Mouse (Mus musculus): ENCODE data around the gene Lix1l. TPM values are rescaled to one million over a fixed set of nuclear protein-coding genes. Genes with fewer than 3 reads are reported as not detected.

Lix1l gene
- total RNA-seq, 2 experiments from 2014 or later: 18.6 to 21.5 TPM

DNA sequence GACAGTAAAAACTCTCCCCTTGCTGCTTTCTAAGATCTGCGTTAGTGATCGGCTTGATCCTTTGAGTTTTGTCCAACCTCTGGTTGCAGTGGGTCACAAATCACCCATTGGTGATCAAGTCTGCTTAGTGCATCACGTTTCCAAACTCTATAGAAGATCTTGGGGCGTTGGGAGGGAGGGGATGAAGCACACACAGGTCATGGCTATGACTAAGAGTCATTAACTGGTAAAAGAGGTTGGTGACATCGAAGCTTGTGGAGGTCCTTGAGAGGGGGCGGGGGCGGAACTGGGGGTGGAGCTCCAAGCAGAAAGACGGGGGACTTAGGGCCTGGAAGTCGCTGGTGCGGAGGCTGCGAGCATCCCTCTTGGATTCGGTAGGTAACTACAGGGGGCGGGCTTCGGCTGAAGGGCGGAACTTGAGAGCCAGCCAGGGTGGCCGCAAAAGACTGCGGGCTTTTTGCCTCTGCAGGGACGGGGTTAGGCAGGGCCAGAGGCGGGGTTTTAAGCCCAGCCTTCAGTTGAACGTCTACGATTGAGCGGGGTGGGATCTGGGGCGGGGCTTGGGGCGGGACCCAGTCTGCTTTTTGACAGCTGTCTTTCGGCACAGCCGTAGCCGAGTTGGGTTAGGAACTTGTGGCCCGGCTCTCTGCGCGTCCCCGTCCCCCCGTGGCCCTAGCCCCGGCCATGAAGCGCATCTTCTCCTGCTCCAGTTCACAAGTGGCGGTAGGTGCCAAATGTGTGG, 68.9 kb downstream of the Lix1l start, which contains the start of gene Ankrd35:
TSS of gene Ankrd35 (plus strand) at position 405 of the 742 bp plus-strand sequence.
- intact Hi-C loops (cut with DNase I): loop anchor here (2.0 kb wide), 1 partner anchor 27 kb away; the partner anchor contains the start of gene Pias3
- peak within 1 kb of the TSS; percentile 63 for H3K4me3 ChIP-seq
- peak; percentile 65 to 70 for DNase-seq (ENCODE audit: extremely low spot score in 1 of 2, low spot score in 2 of 2)

DNA sequence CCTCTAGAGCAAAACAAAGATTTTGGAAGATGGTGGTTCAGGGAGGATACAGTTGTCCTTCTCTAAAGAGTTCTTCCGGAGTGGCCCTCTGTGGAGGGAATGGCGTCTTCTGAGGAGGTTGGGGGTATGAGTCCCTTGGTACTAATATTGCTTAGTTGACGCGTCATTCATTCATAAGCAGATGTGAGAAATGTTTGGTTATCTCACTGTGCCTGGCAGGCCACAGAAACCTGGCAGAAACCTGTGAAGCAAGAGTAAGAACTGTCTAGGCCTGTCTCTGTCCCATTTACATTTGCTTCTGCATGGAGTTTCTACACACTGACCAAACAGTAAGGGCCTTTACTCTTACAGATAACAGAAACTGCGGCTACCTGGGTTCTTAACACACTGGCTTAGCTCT, 70.6 kb downstream of the Lix1l start:
- Histone ChIP-seq H3K27ac (no peak overlapping the region), H3K4me3 (no peak overlapping the region)
- TF ChIP-seq CTCF (IDR thresholded peaks at IDR 0.05): no peak
- no peak for DNase-seq (ENCODE audit: extremely low spot score in 1 of 2, low spot score in 2 of 2)
- intact Hi-C loops (cut with DNase I): loop anchor here (2.0 kb wide), 1 partner anchor 25 kb away; the partner anchor contains the start of gene Pias3

More for the DNA sequence above, 68.9 kb downstream of the Lix1l start, which contains the start of gene Ankrd35:
- peak within 1 kb of the TSS; percentile 66; the same call in 1 of the 2 replicates for H3K27ac ChIP-seq
- peak; percentile 30 for TF ChIP-seq CTCF (IDR thresholded peaks at IDR 0.05)

DNA sequence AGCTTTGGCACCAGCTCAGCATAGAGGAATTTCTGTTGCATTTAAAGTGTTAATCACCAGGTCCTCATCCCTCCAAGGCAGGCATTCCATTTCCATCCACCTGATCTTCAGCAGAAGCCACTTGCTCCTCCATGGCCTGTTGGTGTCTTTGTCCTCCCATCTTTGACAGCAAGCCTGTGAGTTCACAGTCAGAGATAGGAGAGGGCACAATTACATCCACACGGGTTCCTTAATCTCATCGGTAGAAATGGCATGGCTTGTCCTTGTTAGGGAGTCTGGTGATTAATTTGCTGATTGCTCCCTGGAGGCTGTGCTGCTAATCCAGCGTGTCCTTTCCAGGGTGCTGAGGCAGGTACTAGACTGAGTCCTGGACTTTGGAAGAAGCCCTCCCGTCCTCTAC, 72.6 kb downstream of the Lix1l start:
- H3K27ac ChIP-seq: no peak overlapping the region

DNA sequence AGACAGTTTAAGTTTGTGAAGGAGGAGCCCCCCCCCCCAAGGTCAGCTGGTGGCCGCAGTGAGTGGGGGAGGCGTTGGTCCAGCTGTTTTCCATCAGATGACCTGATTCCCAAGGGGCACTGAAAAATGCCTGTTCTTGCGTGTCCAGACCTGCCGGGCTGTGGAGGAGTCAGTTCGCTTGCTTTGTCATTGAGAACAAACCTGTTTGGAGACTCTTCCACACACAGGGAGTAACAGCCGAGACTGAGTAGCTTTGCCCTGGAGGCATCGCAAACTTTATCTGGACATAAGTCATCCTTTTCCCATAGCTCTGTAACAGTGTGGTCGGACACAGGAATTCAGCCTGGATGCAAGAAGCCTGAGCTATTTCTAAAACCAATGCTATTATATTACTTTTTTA, 73.5 kb downstream of the Lix1l start:
- Histone ChIP-seq H3K27ac (no peak overlapping the region), H3K4me3 (no peak overlapping the region)
- DNase-seq (ENCODE audit: extremely low spot score in 1 of 2, low spot score in 2 of 2): no peak
- no peak for TF ChIP-seq CTCF (IDR thresholded peaks at IDR 0.05)
- intact Hi-C loops (cut with DNase I): no loop called here

More for the DNA sequence above, 72.6 kb downstream of the Lix1l start:
- no peak for TF ChIP-seq CTCF (IDR thresholded peaks at IDR 0.05)
- no peak overlapping the region for H3K4me3 ChIP-seq
- intact Hi-C loops (cut with DNase I): no loop called here
- DNase-seq (ENCODE audit: extremely low spot score in 1 of 2, low spot score in 2 of 2): no peak

DNA sequence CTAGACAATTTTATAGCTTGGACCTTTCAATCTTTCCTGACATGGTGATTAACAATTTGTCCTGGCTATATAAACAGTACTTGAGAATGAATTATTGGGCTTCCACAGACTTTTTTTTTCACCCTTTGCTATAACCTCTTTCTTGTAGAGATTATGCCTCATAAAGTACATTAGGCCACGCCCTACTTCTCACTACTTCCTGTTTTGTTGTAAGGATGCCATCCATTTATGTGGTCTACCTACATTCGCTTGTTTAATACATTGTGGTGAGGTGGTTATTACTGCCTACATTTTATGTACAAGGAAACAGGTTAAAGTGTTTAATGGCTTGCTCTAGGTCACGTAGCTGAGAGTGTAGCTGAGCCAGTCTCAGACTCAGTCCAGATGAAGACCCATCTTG, 74.2 kb downstream of the Lix1l start:
- no peak overlapping the region for H3K4me3 ChIP-seq
- intact Hi-C loops (cut with DNase I): no loop called here
- no peak overlapping the region for H3K27ac ChIP-seq
- TF ChIP-seq CTCF (IDR thresholded peaks at IDR 0.05): no peak
- DNase-seq (ENCODE audit: extremely low spot score in 1 of 2, low spot score in 2 of 2): no peak

DNA sequence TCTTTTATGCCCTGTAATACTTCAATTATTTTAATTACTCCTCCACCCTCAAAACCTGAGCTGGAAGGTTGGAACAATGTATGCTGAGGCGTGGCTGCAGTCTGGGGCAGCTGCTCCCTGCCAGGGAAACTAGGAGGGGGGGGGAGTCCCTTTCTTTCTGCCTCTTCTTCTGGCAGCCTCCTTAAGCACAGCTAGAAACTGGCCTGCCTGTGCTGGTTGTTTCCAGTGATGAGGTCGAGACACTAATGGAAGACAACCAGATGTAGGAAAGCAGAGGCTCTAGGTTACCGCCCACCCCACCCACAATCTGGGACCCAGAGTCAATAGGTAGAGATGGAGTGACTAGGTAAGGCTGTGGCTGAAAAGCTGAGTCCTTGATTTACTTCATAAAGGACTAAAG, 74.7 kb downstream of the Lix1l start:
- Histone ChIP-seq H3K4me3 (no peak overlapping the region), H3K27ac (no peak overlapping the region)
- no peak for TF ChIP-seq CTCF (IDR thresholded peaks at IDR 0.05)
- DNase-seq (ENCODE audit: extremely low spot score in 1 of 2, low spot score in 2 of 2): no peak
- intact Hi-C loops (cut with DNase I): no loop called here

Other genes starting within 250 kb of the Lix1l start
- gene BC107364, start 148.8 kb upstream of the Lix1l start, total RNA-seq (2021): not detected
- 1 to 10 TPM; 1.7 to 1.8 TPM for gene Hfe2, start 76.0 kb upstream of the Lix1l start, total RNA-seq (2021)
- 10 to 100 TPM; 22.4 to 28.2 TPM for gene Txnip, start 43.2 kb upstream of the Lix1l start, total RNA-seq (2021)
- not detected for gene Gm16253, start 24.2 kb upstream of the Lix1l start, total RNA-seq (2021)
- gene Polr3gl, start 7.0 kb upstream of the Lix1l start, total RNA-seq (2021): 10 to 100 TPM; 26.6 to 28.1 TPM
- 10 to 100 TPM; 66.8 to 70.3 TPM for gene Ankrd34a, start 4.5 kb upstream of the Lix1l start, total RNA-seq (2021)
- gene Rbm8a, start 28.8 kb downstream of the Lix1l start, total RNA-seq (2021): 10 to 100 TPM; 37.6 to 38.5 TPM
- gene Pex11b, start 34.2 kb downstream of the Lix1l start, total RNA-seq (2021): 10 to 100 TPM; 53.0 to 56.3 TPM
- under 1 TPM; 0.41 to 0.68 TPM for gene Gm42957, start 34.3 kb downstream of the Lix1l start, total RNA-seq (2021)
- gene Itga10, start 44.4 kb downstream of the Lix1l start, total RNA-seq (2021): 1 to 10 TPM; 2.9 to 3.6 TPM
- gene Ankrd35, start 69.0 kb downstream of the Lix1l start, total RNA-seq (2021): 1 to 10 TPM; 8.3 to 9.5 TPM
- 10 to 100 TPM; 23.6 to 30.3 TPM for gene Pias3, start 95.2 kb downstream of the Lix1l start, total RNA-seq (2021)
- gene Nudt17, start 107.4 kb downstream of the Lix1l start, total RNA-seq (2021): 10 to 100 TPM in 1 of 2 experiments, 1 to 10 TPM in 1; 8.7 to 10.4 TPM
- gene Polr3c, start 126.5 kb downstream of the Lix1l start, total RNA-seq (2021): 10 to 100 TPM; 22.7 to 25.3 TPM
- 10 to 100 TPM; 58.3 to 61.9 TPM for gene Rnf115, start 126.5 kb downstream of the Lix1l start, total RNA-seq (2021)
- under 1 TPM in 1 of 2 experiments, not detected in 1; 0.14 TPM for gene Pdzk1, start 228.1 kb downstream of the Lix1l start, total RNA-seq (2021)
- gene Cd160, start 228.2 kb downstream of the Lix1l start, total RNA-seq (2021): not detected